Mouse (Mus musculus): ENCODE measurements around the gene Olfr520. TPM values are rescaled to one million over a fixed set of nuclear protein-coding genes. Genes with fewer than 3 reads are reported as not detected.
"Not testable (repeated sequence)": the region's sequence is repeated elsewhere in the genome, so short reads cannot be mapped to it uniquely, and the experiment has no call there.

Olfr520 gene
- total RNA-seq (2021): not detected
- long read RNA-seq, experiment 1: 0 reads
- long read RNA-seq, experiment 2: 0 reads

- peak; percentile 33 for DNase-seq
These were observed at the start of gene Olfr520 for GRCm38 (mm10) chr7:99729973-99730372. Gene Olfr520 (plus strand): TSS chr7:99730273.

DNA sequence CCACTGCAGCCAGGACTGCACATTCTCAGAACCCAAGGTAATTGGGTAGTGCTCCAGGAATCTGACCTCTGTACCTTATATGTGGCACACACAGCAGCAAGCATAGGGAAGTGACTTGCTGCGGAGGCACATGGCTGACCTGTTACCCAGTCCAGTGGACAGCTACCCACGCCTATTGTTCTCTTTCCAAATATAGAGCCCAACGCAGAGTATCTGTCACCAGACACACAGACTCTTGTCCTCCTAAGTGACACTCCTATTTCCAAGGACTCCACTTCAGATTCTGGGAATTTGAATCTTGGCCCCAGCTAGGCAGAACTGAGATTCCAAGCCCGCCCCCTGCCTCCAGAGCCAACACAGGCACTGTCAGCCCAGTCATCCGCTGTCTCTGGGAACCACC is 49.3 kb upstream of the Olfr520 start:
- no peak for DNase-seq

- no peak for DNase-seq
These were observed 46.0 kb upstream of the Olfr520 start for GRCm38 (mm10) chr7:99684086-99684485.

DNA sequence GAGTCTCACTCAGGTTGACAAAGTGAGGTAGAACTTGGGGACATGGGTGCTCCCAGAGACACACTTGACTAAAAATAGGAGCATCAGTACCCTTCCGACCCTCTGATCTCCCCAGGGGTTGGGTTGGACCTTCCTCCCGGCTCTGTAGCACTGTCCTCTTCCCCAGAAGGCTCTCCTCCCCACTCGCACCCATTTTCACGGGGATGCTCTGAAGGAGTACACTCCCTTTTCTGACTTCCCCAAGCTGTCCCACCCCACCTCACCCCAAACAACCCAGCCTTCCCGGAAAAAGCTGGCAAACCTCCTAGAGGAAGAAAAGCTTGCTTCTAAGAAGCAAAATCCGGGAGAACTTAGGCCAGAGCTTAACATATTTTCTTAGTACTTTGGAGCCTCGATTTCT is 39.3 kb upstream of the Olfr520 start:
- DNase-seq: no peak

GRCm38 (mm10) chr7:99692396-99692795 is 37.7 kb upstream of the Olfr520 start:
- DNase-seq: no peak

DNA sequence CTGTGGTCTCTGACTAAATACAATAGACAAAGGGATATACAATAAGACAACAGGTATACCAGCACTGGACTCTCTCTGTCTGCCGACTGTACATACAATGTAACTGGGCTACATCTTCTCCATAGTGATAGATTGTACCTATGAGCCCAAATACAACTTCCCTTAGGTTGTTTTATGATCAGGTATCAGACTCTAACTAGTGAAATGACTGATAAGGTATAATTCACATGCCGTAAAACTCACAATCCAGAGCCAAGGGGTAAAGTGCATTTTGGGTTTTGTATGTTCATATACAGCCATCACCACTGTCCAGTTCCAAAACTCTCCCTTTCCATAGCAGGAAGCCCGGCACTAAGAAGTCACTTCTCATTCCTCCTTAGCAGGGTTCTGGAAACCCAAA is 36.7 kb upstream of the Olfr520 start:
- no peak for DNase-seq

GRCm38 (mm10) chr7:99693976-99694375 is 36.1 kb upstream of the Olfr520 start:
- no peak for DNase-seq

DNA sequence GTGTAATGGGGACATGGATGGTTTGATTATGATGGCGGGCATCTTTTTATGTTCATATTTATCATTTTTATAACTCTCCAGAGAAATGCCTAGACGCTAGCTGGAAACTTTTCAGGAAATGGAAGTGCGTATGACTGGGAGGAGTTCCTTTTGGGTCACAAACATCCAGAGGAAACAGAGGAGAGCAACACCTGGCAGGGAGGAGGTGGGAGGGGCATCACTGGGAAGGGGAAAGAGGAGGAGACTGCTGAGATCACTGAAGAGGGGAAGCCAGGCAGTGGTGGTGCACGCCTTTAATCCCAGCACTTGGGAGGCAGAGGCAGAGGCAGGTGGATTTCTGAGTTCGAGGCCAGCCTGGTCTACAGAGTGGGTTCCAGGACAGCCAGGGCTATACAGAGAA is 35.6 kb upstream of the Olfr520 start:
- DNase-seq: not testable (repeated sequence)

DNA sequence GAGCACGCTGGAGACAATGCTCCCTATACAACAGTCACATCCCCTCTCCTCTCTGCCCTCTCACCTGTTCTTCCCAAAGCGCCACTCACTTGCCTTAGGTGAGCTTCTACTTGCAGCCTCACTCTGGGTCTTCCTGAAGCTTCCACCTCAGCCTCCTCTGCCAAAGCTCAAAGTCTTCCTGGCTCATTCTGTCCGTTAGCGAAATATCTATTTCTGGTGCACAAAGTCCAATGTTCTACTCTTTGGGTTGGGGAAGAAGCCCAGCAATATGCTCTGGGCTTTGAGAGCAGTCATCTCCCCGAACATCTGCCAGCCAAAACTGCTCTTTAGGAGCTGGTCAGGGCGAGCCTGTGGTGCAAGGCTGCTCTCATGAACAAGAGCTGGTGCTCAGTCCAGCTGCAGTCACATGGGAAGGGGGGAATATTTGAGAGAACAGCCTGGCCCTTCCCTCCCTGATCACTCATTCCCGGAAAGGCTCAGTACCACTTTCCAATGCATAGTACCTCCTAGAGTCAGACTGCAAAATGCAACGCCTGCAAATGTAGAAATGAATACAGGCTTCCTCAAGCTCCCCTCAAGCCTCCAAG is 34.5 kb upstream of the Olfr520 start:
- no peak for DNase-seq

GRCm38 (mm10) chr7:99698576-99698975 is 31.5 kb upstream of the Olfr520 start:
- no peak for DNase-seq

- no peak for DNase-seq
These were observed 31.0 kb upstream of the Olfr520 start for GRCm38 (mm10) chr7:99699106-99699505.

- peak; percentile 73 for DNase-seq
These were observed 30.3 kb upstream of the Olfr520 start for GRCm38 (mm10) chr7:99699709-99700151.

DNA sequence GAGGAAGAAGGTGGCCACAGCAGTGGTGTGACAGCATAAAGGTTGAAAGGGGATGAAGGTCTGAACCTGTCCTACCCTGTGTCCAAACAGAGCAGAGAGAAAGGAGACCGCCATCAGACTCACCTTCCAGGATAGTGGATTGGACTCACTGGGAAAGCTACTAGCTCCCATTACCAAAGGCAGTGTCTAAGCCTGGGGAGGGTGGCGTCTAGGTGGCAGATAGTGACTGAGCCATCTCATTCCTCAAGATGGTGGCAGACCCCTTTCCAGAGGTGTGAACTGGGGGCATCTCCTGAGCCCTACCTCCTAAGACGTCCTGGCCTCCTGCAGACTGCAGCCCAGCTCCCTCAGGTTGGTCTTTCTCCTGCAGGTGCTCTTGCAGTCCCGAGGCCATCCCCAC is 29.4 kb upstream of the Olfr520 start:
- no peak for DNase-seq

DNA sequence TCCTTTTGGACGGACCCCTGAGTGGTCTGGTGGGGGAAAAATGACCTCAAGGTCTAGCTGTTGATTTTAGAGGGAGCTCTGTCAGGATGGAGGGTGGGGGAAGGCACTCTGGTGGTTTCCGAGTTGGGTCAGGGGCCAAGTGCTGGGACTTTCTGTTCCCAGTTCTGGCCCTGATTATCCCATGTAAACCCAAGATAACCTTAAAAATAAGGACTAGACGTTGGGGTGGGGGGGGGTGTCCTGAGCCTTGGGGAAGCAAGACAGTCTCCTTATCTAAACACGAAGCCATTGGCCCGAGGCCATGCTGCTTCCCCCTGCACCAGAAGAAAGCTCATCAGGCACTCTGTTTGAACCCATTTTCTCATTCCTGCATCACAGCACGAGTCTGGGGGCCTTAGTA is 27.9 kb upstream of the Olfr520 start:
- DNase-seq: no peak

- DNase-seq: no peak
These were observed 25.1 kb upstream of the Olfr520 start for GRCm38 (mm10) chr7:99704736-99705519.

- DNase-seq: peak; percentile 50
These were observed 23.6 kb upstream of the Olfr520 start for GRCm38 (mm10) chr7:99706341-99707037.

GRCm38 (mm10) chr7:99707038-99707595 is 23.0 kb upstream of the Olfr520 start:
- peak; percentile 77 for DNase-seq

DNA sequence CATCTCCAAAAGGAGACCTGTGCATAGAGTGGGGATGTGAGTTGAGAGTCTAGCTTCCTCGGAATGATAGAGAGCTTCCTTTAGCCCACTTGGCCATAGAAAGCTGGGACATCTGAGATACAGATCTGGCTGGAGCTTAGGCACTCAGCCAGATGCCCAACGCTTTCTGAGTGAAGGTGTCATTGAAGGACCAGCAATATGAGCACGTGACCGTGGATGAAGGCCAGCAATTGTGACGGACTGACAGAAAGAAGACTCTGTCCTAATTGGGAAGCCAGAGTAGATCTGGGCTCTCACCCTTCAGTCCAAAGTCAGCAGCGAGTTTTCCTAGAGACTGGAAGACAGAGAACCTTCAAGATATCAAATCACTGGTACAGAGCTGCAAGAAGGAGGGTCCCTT is 22.4 kb upstream of the Olfr520 start:
- peak; percentile 68 for DNase-seq

GRCm38 (mm10) chr7:99708301-99708721 is 21.8 kb upstream of the Olfr520 start:
- DNase-seq: peak; percentile 69

DNA sequence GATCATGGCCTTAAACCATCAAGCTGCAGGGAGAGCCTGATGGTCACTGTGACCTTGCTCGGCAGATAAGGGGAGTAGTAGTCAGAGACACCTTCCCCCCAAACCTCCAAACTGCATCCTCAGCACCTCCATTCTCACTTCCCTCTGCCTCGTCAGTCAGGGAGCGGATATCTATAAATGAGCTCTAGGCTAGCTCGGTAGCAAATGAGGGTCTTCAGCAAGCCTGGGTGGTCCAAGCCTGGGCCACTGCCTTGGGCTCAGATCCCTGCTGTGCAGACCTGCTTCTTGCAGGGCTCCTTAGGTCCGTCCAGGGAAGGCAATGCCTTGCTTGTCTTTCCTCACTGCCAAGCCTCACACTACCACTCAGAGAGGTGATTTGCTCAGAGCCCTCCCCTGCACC is 21.3 kb upstream of the Olfr520 start:
- no peak for DNase-seq

- DNase-seq: no peak
These were observed 20.1 kb upstream of the Olfr520 start for GRCm38 (mm10) chr7:99709992-99710391.

GRCm38 (mm10) chr7:99710476-99710875 is 19.6 kb upstream of the Olfr520 start:
- DNase-seq: peak; percentile 83

DNA sequence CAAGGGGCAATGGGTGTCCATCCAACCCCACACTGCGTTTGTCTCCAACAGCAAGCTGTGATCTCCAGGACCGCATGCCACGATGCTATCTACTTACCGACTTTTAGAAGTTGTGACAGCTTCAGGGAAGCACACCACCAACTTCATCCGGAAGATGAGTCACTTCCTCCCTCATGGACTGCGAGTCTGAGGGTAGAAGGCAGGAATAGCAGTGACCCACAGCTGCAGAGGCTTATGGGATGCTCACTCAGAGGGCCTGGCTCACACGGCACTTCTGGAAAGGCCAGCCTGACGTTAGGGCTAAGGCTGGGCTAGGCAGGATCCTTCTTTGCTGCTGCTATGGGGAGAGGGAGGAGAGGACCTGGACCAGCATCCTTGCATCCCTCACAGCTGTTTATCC is 18.9 kb upstream of the Olfr520 start, which contains the start of gene Slco2b1:
Gene Slco2b1 (minus strand): TSS at position 175 of the 400 bp plus-strand sequence.
- DNase-seq: no peak
